Mouse (Mus musculus) small intestine, adult 2 months (tissue): ENCODE results near the gene Hectd1.

Experiments
- CTCF ChIP-seq: fragments of 200-500 bp; IDR thresholded peaks from 2 replicates; pipeline ENCODE4 v1.5.1; 2012; ENCODE audit warnings: low read depth, mild to moderate bottlenecking, control low read depth, inconsistent platforms, low read length, moderate library complexity, mixed read lengths; ENCODE audit not compliant: insufficient replicate concordance, insufficient read length; ENCODE audit errors: extremely low read depth
- POLR2A ChIP-seq: fragments of 200-500 bp; IDR thresholded peaks from 2 replicates; pipeline ENCODE4 v1.6.1; 2012; ENCODE audit warnings: low read depth, mild to moderate bottlenecking, control low read depth, inconsistent platforms, low read length, moderate library complexity

- no peak for TF ChIP-seq CTCF
- TF ChIP-seq POLR2A = no peak
These were observed 18.8 kb downstream of the Hectd1 start for GRCm38 (mm10) chr12:51810564-51810963.
